Mouse (Mus musculus) T-helper 17 cell (primary cell): Measurements from ENCODE around the gene Spocd1.

Experiments
- in situ Hi-C, 2 experiments: fragments of 300-600 bp; cut with MboI, MseI; formaldehyde crosslinking; loops; 1 replicate in 1 of 2; 2 replicates in 1 of 2; pipeline ENCODE4 v1.15.1; 2025; ENCODE audit warnings: high pct_unique_total_duplicates in 2 of 2

The Spocd1 gene

DNA sequence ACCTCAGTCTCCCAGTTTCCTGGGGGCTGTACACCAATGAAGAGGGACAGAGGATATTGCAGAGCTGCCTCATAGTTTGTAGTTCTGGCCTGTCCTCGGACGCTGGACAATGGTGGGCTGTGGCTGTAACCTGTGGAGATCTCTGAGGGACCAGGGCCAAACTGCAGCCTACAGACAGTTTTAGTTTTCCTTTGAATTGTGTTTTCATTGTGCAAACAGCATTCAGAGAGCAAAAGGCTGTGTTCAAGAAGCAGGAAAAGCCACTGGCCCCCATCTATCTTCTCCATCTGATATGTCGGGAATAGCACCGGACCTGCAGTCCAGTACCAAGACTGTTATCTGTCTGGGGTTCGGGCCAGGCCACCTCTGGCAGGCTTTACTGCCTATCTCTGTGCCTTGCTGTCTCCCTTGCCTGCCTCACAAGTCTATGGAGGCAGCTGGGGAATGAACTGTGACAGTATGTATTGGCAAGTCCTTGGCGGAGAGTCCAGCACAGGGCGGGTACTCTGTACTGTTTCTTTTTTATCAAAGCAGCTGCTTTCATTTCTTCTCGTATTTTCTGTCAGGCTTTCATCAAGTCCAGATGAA lies 11.9 kb upstream of the Spocd1 start:
- in situ Hi-C loops, result no loop called here

DNA sequence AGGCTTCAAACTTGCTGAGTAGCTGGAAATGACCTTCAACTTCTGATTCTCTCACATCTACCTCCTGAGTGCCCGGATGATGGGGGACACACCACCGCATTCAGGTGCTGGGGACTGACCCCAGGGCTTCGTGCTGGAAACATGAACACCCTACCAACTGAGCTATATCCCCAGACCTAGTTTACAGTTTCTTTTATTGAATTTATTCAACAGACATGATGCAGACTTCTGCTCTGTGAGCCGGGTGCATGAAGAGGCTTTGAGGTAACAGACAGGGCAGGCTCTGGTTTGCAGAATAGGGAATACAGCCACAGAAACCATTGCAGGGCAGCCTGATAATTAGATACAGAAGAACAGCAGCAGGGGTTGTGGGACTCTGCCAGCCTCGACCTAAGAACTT lies 10.6 kb upstream of the Spocd1 start:
- in situ Hi-C loops, result no loop called here

DNA sequence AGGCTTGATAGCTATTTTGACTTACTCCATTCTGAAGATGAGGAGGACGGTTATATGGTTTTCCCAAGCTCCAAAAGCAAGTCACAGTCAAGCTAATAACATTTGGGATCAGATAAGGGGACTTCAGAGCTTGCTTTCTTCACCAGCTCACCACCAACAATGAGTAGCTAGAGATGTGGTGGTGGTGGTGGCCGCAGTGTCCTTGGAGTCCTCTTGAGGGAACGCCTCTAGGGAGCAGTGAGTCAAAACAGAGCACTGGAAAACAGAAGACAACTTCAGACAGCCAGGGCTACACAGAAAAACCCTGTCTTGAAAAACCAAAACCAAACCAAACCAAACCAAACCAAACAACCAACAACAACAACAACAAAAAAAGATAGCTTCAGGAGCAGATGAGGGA lies 10.1 kb upstream of the Spocd1 start:
- in situ Hi-C loops, result no loop called here

DNA sequence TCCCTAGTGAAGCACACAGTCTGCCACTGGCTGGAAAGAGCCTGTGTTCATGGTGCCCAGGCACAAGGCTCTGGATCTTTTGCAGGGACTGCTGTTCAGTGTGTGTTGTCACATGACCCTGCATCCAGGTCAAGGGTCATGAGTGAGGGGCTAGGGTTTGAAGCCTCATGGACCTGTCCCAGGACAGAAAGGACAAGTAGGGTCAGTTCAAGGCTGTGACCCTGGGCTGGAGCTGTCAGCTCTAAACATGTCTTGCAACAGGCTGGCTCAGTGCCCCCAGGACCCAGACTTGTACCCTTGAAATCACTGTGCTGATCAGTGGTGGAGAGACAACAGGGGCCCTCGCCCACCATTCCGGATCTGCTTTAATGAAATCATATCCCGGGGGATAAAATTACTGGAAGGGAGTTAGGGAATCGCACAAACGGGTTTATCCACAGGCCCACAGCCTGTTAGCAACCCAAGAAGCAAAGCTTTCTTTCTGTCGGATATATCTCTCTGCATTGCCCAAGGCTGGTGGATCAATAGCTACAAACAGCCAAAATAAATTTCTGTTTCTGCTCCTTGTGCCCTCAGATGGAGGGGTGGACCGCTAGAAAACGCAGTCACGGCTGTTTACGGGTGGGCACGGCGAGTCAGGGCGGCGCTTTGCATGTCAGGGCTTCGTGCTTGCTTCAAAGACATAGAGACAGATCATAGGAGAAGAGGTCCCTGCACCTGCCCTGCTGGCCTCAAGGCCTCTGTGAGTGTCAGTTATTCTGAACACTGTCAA lies 8.3 kb upstream of the Spocd1 start:
- in situ Hi-C loops, result loop anchor here (5.0 kb wide), 3 partner anchors 68 to 138 kb away; no protein-coding TSS in a partner anchor

DNA sequence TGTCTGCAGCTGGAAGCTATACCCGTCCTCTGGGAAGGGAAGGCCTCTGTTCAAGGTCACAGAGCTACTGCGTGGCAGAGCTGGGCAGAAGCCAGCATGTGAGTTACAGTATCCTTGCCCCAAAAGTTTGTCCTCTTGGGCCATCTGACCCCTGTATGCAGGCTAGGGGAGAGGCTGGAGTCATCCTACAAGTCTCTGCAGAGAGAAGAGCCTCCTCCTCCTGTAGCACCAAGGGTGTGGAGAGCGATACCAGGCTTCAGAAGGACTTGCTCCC lies 7.8 kb upstream of the Spocd1 start:
- in situ Hi-C loops, result loop anchor here (5.0 kb wide), 3 partner anchors 69 to 139 kb away; no protein-coding TSS in a partner anchor

DNA sequence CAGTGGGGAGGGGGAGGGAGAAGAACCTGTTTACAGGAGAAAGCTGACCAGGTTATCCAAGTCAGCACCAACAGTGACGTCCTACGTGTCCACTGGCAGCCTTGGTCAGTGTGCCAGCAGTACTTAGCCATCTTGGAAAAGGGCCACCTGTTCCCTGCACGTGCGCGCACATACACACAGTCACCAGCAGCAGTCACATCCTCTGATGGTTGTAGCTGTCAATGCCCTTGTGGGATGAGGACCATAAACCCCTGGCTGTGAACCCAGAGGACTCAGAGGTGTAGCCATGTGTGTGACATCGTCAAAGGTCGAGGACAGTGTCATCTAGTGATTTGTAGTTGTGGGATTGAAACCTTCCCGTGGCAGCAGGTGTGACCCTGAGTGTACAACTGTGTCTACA lies 4.9 kb upstream of the Spocd1 start:
- in situ Hi-C loops, result loop anchor here (5.0 kb wide), 3 partner anchors 72 to 142 kb away; no protein-coding TSS in a partner anchor

DNA sequence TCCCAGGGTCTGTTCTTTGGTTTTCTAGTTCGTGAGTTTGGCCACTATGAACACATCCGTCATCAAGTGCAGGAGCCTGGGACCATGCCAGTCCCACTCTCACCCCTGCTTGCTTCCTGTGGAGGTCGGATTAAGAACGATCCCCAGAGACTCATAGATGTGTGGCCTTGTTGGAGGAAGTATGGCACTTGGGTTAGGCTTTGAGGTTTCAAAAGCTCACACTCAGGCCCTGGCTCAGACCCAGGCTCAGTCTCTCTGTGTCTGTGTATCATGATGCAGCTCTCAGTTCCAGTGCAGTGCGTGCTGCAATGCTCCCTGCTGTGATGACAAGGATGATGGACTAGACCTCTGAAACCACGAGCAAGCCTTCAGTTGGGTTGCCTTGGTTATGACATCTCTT lies 4.4 kb upstream of the Spocd1 start:
- in situ Hi-C loops, result loop anchor here (5.0 kb wide), 3 partner anchors 72 to 142 kb away; no protein-coding TSS in a partner anchor

DNA sequence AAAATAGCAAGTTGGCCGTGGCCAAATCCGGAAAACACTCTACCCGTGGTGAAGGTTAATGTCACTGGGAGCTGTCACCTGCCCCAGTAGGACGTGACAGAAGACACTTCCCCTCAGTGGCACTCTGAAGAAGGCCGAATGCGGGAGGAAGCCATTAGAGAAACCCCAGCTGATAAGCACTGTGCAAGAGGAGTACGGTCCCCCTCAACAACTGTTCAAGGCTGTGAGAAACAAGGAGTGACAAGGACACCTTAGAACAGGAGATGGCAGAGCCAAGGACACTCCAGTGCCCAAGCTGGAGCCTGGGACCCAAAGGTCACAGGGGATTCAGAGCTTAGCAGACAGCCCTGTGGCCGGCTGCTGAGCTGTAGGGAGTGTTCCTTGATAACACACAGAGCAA lies 2.5 kb upstream of the Spocd1 start:
- in situ Hi-C loops, result no loop called here

DNA sequence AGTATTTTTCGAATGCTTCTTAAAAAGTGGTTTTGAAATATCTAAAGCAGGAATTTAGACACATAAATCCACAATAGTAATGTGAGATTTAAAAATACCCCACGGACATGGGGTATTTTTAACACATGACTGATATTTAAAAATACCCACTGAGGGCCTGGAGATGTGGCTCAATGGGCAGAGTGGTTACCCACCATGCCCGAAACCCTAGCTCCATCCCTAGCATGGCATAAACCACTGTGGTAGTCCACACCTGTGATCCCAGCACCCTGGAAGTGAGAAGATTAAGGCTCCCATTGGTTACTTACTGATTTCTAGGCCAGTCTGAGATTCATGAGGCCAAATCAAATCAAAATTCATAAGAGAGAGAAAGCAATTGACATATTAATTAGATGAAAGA lies 2.0 kb upstream of the Spocd1 start:
- in situ Hi-C loops, result no loop called here

DNA sequence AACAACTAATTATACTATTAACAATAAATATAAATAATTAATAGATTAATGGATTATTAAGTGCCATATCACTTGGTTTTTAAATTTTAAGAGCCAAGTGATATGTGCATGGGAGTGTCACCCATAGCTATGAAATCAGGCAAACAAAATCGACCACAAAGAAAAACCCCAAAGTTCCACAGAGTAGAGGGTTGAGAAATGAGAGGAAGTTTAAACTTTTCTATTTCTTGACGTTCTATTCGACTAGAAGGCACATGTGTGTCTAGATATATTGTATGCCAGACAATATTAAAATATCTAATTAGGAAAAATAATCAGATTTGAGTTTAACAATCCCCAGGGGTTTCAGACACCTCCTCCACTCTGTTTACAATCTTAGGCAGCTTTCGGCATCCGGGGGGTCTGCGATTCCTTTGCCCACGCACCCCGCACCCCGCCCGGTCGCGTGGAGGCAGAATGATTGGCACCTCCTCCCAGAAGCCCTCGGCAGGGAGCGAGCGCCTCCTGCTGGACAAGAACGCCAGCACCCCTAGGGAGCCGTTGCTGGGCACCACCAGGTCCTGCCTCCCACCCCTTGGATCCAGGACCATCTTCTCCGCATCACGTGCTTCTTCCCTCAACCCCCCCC lies 811 bp upstream of the Spocd1 start:
- in situ Hi-C loops, result no loop called here

DNA sequence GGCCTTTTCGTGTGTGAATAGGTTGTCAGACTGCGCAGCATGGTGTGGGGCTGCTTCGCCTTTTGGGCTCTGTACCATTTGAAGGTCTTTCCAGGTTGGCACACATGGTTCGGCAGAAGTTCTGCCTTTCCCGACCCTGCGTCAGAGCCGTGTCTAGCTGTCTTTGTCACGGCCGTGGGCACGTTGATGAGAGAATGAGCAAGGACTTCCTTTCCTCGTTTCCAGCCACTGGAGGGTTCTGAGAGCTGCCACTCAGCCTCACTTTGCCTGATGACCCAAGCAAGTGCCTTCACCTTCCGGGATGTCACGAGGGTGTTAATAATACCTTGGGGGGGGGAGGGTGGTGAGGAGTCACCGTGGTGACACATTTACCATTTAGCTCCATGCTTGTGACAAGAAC lies 4.6 kb downstream of the Spocd1 start:
- in situ Hi-C loops, result no loop called here

DNA sequence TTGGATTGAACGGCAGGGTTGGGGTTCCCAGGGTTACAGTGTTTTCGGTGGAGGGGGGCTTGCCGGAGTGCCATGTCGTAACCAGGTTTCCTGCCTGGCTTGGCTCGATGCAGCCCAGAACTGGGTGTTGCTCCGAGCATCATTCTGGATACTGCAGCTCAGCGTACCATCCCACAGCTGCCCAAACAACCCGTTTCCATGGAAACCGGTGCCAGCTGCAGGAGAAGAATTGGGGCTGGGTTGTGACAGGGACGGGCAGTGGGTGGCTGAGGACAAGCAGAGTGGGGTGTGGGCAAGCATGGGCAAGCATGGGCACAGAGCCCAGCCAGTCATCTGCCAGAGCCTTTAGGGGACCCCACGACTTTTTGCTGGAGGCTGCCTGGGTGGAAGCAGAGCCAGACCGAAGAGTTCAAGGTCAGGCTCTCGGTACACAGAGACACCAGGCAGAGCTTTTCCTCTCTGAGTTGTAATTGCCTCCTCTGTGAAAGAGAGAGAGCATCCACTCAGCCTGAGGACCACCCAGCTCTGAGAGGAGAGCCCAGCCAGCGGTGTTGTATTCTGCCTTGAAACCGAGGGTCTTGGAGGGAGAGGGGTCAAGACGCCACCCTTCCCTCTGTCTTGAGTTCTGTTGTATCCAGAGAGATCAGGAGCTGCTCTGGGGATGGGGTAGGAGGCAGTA lies 5.3 kb downstream of the Spocd1 start:
- in situ Hi-C loops, result no loop called here

DNA sequence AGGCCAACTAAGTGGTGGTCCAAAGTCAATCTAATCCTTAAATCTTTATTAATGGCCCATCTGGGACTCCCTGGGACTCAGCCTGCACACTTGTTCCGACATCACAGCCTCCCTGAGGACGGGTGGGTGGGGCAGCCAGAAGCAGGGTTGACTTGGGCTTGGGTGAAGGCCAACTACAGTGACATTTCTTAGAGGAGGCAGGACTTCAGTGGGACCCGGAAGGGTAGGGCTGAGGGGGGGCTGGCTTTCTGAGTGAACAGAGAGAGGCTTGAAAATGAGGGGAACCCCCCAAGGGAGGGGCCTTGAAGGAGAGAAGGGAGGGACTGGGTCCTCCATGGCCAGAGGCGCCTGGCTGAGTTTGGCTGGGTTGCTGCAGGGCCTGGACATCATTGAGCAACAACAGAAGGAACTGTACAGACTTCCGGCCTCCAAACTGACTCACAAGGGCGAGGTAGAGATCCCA lies 22.3 kb downstream of the Spocd1 start:
- in situ Hi-C loops, result no loop called here

DNA sequence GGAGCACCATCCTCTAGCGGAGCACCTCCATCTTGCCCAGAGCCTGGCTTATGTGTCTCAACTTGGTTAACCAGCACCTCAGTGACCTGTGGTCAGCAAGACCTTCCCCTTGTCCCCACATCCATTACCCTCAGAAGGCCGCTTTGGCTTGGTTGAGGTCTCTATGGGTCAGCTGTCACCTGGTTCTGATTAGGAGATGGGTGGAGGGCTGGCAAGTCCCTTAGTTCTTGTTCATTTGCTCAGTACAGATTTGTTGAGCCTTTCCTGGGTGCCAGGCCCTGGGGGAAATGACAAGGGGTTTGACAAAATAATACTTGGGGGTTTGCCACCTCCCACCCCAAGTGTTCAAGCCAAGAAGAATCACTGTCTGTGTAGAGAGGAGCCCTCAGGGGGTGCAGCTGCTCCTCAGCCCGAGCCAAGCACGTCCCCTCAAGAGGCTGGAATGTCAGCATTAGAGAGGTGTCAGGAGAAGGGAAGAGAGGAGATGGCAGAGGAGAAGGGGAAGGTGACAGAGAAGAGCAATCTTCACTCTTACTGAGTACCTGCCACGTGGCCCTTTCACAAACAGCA lies 23.3 kb downstream of the Spocd1 start:
- in situ Hi-C loops, result no loop called here

DNA sequence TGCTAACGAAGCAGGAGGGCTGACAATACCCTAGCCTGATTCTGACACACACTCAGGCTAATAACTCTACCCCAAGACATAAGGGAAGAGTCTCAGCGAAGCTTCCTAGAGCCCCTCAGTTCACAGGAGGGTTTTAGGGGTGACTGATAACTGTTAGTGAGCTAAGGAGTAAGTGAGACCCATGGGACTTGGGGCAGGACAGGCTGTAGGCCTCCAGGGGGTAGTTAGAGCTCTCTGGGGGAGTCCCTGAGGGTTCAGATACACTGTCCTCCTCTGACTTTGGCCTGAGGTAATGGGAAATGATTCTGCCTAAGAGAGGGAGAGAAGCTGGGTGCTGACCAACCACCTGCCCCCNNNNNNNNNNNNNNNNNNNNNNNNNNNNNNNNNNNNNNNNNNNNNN lies 25.5 kb downstream of the Spocd1 start:
- in situ Hi-C loops, result no loop called here

DNA sequence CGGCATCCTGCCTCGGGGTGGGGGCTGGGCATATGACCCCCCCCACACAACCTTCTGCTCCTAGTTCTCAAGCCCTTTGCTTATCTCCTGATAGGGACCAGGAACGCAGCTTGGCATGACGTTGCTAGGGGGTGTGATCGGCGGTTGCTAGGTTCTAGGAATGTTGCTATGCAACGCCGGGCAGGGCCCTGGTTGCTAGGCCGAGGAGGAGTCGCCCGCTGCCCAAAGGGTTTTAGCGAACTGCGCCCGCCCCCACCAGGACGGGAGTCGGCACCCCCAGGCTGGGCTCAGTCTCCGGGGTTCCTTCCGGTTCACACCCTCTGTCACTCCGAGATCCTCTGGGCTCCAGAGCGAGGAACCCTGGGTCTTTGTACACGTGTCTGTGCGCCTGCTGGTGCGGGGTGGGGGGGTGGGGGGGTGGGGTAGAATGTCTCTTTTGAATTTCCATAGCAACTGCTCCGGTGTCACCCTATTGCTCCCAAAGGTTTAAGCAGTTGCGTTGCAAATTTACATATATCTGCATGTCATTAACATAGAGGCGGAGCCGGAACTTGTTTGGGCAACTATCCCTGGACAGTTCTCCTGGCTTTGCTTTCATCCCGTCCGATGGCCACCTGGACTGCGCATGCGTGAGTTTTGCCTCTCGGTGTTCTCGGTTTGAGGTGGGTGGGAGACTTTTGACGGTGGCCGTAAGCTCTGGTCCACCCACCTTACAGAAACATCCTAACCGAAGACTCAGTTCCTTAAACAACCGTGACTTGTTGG lies 31.3 kb downstream of the Spocd1 start:
- in situ Hi-C loops, result loop anchor here (5.0 kb wide), 1 partner anchor 122 kb away; no protein-coding TSS in a partner anchor

DNA sequence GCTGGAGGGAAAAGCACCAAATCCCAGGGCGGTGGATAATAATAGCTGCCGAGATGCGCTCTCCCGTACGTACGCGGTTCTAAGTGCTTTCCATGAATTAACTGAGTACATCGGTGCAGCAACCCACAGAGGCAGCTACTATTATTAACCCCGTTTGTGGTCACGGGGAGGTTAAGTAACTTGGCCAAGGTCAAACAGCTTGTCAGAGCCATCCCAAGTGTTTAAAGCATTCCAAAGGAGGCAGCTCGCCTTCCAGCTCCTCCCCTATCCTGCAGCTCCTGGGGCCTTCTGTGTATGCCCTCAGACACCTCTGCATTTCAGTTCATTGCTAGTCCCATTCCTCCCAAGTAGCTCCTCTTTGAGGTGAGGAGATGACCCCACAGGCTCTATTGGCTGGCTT lies 36.2 kb downstream of the Spocd1 start:
- in situ Hi-C loops, result no loop called here

DNA sequence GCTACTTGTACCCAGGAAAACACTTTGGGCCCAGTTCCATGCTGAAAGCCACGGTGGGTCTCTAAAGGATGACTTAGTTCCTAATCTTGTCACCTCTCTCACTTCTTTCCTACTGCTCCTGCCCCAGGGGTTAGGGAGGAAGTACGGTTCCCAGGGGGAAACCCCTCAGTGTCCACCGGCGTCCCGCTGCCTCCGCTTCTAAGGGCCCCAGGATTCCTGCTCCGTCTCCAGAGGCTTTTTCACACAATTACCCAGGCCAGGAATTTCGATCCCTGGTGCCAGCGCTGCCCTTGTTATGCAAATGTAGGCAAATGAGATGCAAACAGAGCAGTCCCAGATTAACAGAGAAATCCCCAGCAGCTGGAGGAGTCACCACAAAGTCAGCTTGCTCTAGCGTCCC lies 37.2 kb downstream of the Spocd1 start:
- in situ Hi-C loops, result no loop called here

DNA sequence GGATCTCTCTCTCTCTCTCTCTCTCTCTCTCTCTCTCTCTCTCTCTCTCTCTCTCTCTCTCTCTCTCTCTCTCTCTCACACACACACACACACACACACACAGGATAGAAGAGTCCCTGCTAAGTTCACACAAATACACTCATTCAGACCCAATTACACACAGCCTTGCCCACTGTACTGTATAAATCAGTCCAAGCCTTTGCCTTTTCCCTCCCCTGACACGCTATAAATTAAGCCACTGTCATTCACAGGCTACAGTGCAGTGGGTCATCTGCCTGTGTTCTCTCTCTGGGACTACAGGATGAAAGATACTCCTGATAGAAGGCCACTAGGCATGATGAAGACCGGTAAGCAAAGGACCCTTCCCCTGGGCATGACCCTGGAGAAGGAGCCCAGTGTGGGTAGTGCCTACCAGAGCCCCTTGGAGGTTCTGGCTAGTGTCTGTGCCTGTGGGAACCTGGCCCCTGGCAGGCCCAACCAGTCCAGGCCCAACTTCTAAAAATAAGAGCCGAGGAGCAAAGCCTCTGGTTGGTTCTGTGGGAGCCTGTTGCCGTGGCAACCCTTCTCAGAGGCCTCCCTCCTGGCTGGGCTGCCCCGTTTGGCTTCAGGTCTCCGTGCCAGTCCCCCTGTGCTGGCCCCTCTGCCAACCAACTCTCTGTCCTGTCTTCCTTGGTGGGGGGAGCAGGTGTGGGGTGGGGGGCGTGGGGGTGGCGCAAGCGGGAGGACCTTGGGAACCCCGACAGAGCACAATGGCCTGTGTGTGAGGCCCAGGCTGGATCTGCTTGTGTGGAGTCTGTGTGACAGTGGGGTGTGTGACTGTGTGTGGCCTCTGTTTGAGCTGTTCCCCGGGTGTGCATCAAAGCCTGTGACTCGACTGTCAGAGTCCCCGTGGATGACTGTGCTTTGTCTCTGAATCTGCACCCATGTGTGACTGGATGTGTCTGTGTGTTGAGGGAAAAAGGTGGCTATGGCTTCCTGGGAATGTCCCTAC lies 38.3 kb downstream of the Spocd1 start:
- in situ Hi-C loops, result no loop called here

DNA sequence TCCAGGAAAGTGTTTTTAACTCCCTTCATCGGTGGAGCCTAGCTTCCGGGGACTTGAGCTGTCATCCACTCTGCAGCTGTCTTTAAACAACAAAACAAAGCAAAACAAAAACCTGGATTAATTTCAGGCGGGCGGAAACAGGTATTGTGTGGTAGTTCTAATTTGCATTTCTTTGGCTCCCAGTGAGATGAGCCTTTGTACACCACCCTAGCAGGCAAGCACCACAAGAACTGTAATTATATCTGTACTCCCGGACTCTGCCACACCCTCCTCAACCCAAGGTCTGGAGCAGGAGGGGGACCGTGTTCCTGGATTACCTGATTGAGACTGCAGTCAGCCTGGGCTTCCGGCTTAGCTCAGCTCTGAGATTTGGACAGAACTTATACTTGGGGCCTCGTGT lies 41.1 kb downstream of the Spocd1 start:
- in situ Hi-C loops, result no loop called here
